21 mouse cellular contexts compared by ENCODE assay signal in the genomic region with DNA sequence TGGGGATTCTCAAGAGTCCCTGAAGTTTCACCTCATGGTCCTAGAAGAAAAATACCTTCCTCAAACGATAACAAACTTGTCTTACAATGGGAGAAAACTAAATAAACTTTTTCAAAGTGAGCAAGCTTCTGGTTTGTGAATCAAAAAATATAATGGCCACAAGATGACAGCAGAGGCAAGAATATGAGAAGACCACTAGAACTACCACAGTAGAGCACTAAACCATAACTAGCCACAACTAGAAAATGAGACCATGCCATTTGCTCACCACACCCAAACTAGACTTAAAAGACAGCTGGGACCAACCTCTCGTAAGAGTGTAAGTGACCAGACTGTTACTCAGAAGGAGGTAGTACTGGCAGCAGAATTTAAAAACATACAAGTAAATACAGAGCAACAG. TPM values are rescaled to one million over a fixed set of nuclear protein-coding genes. Genes with fewer than 3 reads are reported as not detected.
DNase-seq lines count a peak whose midpoint lies in the region; TF ChIP-seq lines count a peak whose summit lies in the region.
"Had no signal": no experiment of that assay in that cellular context is flagged by ENCODE, and none has a peak within 500 bp of the region (broad histone marks: within the 10 kb centered on the region; RNA-seq: fewer than 3 reads in every experiment).

No protein-coding gene starts in this region.

- 93% methylated on average over 2 of the region's 2 CpGs for WGBS in kidney, adult 2 months

- TF ChIP-seq POLR2A in kidney, adult 2 months (IDR thresholded peaks at IDR 0.05; ENCODE audit: low read depth, low read length) = no peak

- TF ChIP-seq CTCF in kidney, adult 2 months (conservative IDR thresholded peaks at IDR 0.05; ENCODE audit: insufficient read depth, insufficient read length, low read depth, low read length) = no peak

- H3K4me3 ChIP-seq in kidney, adult 2 months (ENCODE audit: insufficient read depth, low read depth, low read length) = no peak overlapping the region
- H3K4me3 ChIP-seq: embryonic facial prominence, embryonic 13.5 days; heart, embryonic 13.5 days; megakaryocyte, embryonic 14.5 days had no signal

- DNase-seq in kidney, adult 2 months = peak; percentile 42
- no peak for DNase-seq in kidney, postnatal 14 days
- DNase-seq in retina, embryonic 14.5 days (ENCODE audit: low spot score) = peak; percentile 86
- no peak for DNase-seq in retina, postnatal 1 day
- peak; percentile 28 for DNase-seq in T-cell, adult 2 months (ENCODE audit: low spot score)
- DNase-seq in mesoderm, embryonic 11.5 days (ENCODE audit: low read depth, low spot score) = peak; percentile 68
- DNase-seq in adrenal gland, adult 8-10 months = no peak
- DNase-seq in left cerebral cortex, postnatal 10 days (ENCODE audit: extremely low spot score in 1 of 2, low spot score in 2 of 2) = no peak
- DNase-seq: cerebellum, adult 8-10 months; gastrocnemius, postnatal 25 days; heart, postnatal 4 days; liver; lung, adult 18-20 months; thymus, adult 2 months had no signal

- peaks cover 27% of the 10 kb centered on the region for H3K36me3 ChIP-seq in kidney, adult 2 months (ENCODE audit: control insufficient read depth, insufficient read depth, low read length)

- no peak overlapping the region for H3K27ac ChIP-seq in kidney, adult 2 months (ENCODE audit: insufficient read depth, low read depth, low read length)
- H3K27ac ChIP-seq: embryonic facial prominence, embryonic 13.5 days; heart, embryonic 13.5 days; hindbrain, postnatal 0 days had no signal

- H3K4me1 ChIP-seq in kidney, adult 2 months (ENCODE audit: control insufficient read depth, insufficient read depth, low read length) = no peaks in the 10 kb centered on the region
- H3K4me1 ChIP-seq: embryonic facial prominence, embryonic 13.5 days; heart, embryonic 13.5 days; megakaryocyte, embryonic 14.5 days had no signal

- no peaks in the 10 kb centered on the region for H3K27me3 ChIP-seq in kidney, adult 2 months (replicated peaks; ENCODE audit: control insufficient read depth, insufficient read depth, low read length)
- H3K27me3 ChIP-seq: embryonic facial prominence, embryonic 13.5 days; heart, embryonic 13.5 days; megakaryocyte, embryonic 14.5 days had no signal

- intact Hi-C loops in left cerebral cortex, postnatal 10 days (cut with DNase I) = no loop called here

RNA-seq across cellular contexts. Expression of gene Cdh24, which starts 18.8 kb away (rescaled TPM):
- polyA plus RNA-seq in kidney, adult 2 months (2012; rRNA removed) = 1.2 and 1.5 TPM in 2 replicates
- total RNA-seq in adrenal gland, adult 8-10 months (2022) = 1 to 10 TPM in 2 of 4 experiments, under 1 TPM in 2; 0.46 to 2.0 (median 1.3) TPM
- 10 to 100 TPM; 11.8 to 15.4 TPM for total RNA-seq in left cerebral cortex, postnatal 10 days (2021)

RNA-seq across cellular contexts. Expression of gene Gm17606, which starts 19.3 kb away (rescaled TPM):
- polyA plus RNA-seq in kidney, adult 2 months (2012; rRNA removed) = not detected in 2 replicates
- total RNA-seq in adrenal gland, adult 8-10 months (2022) = not detected
- not detected for total RNA-seq in left cerebral cortex, postnatal 10 days (2021)
- total RNA-seq: gastrocnemius, postnatal 25 days; heart, postnatal 4 days; hindbrain, postnatal 0 days; layer of hippocampus, adult 18-20 months had no signal
- polyA plus RNA-seq: cortical plate, adult 2 months; embryonic facial prominence, embryonic 13.5 days; heart, embryonic 13.5 days; hindbrain, postnatal 0 days; kidney, embryonic 14.5 days; thymus, adult 2 months had no signal

RNA-seq across cellular contexts. Expression of gene 1700123O20Rik, which starts 26.0 kb away (rescaled TPM):
- polyA plus RNA-seq in kidney, adult 2 months (2012; rRNA removed) = 54.0 and 57.5 TPM in 2 replicates
- total RNA-seq in adrenal gland, adult 8-10 months (2022) = 10 to 100 TPM; 34.2 to 43.9 (median 39.6) TPM
- total RNA-seq in left cerebral cortex, postnatal 10 days (2021) = 10 to 100 TPM; 23.6 to 25.1 TPM

RNA-seq across cellular contexts. Expression of gene Acin1, which starts 26.7 kb away (rescaled TPM):
- 79.2 and 79.4 TPM in 2 replicates for polyA plus RNA-seq in kidney, adult 2 months (2012; rRNA removed)
- total RNA-seq in adrenal gland, adult 8-10 months (2022) = 100 to 1,000 TPM; 140 to 305 (median 208) TPM
- 100 to 1,000 TPM; 195 to 199 TPM for total RNA-seq in left cerebral cortex, postnatal 10 days (2021)

RNA-seq across cellular contexts. Expression of gene Gm29776, which starts 38.6 kb away (rescaled TPM):
- polyA plus RNA-seq in kidney, adult 2 months (2012; rRNA removed) = 0.16 and 0.20 TPM in 2 replicates
- total RNA-seq in adrenal gland, adult 8-10 months (2022) = under 1 TPM in 2 of 4 experiments, not detected in 2; 0.19 to 0.59 TPM
- under 1 TPM; 0.15 to 0.22 TPM for total RNA-seq in left cerebral cortex, postnatal 10 days (2021)
- total RNA-seq: gastrocnemius, postnatal 25 days; layer of hippocampus, adult 18-20 months had no signal

Comparison
In these comparisons a context has a peak if more than half of its experiments do, and no peak if none do; other contexts are left out.
1. DNase-seq: peak in kidney, adult 2 months (single experiment), retina, embryonic 14.5 days (single experiment), T-cell, adult 2 months (single experiment) and mesoderm, embryonic 11.5 days (single experiment); none in kidney, postnatal 14 days (single experiment), retina, postnatal 1 day (single experiment), adrenal gland, adult 8-10 months (single experiment) and left cerebral cortex, postnatal 10 days (0 of 2).
2. RNA of gene Cdh24, which starts 18.8 kb away (total RNA-seq): 11.8 to 15.4 TPM in left cerebral cortex, postnatal 10 days; 0.46 to 2.0 TPM in adrenal gland, adult 8-10 months; every median in the first group is over 4 times any median in the second.